Mouse (Mus musculus): ENCODE data around the gene Mrpl23.

The Mrpl23 gene

DNA sequence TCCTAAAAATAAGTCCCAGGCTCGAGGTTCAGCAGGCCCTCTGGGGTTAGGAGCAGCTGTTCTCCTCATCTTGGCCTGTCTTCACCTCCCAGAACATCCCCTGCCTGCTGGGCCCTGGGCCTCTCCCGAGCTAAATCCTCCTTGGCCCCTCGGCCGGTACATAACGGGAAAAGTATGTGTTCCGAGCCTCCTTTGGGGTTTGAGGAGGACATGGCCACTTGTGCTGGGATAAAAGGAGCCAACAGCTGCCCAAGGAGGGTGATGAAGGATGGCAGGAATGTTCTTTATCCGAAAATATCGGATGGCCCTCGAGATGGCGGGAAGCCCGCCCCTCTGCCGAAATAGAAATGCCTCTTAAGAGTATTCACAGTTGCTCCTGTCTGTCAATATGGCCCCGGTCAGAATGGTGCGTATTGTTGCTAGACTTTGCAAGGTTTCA lies 18.5 kb downstream of the Mrpl23 start:
- in situ Hi-C loops (cut with MseI, MboI), result no loop called here

DNA sequence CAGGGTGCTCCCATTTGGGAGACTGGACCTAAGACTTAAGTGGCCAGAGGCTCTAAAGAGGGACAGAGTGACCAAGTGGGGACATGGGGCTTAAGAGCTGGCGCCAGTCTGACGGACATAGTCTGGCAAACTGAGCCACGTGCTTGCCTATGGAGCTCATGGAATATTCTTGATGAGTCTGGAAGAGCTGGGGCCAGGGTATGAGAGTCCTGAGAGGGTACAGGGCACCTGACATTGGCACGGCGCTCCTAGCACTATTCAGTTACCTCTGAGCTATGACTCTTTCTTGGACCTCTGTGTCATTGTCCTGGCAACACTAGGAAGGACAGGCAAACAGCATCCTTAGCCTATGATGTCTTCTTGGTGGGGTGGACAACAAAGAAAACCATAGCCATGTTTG lies 19.2 kb downstream of the Mrpl23 start:
- in situ Hi-C loops (cut with MseI, MboI), result no loop called here

DNA sequence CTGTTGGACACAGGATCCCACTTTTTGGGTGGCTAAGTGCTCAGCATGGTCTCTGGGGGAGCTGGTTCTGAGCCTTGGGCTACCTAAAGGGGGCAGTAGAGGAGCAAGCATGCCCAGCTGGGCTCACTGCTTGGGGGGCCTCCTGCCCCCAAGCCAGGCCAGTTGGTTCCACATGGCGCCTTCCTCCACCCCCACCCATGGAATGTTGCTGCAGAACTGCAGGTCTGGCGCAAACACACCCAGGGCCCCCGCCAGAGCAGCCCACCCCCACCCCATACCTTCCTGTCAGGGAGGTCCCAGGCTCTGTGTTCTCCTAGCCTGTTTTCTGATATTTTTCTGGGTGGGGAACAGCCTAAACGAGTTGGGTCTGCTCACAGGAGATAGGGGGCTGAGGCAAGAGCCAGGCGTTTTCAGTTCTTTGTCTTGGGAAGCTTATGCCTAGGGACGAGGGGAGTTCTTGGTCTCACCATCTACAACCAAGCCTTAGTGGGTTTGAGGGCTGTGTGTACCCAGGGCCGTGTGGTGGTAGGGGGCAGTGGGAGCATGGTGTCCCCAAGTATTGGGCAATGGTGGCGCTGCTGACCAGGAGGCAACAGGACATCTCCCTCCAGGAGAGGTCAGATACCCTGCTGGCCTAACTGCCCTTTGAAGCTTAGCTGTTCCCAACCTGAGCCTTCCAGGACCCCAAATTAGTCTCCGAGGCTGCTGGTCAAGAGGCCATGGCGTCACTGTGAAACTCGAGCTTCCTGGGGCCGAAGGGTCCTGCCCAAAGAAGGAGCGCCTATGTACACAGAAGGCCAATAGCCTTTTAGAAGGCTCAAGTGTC lies 20.3 kb downstream of the Mrpl23 start:
- in situ Hi-C loops (cut with MseI, MboI), result no loop called here

DNA sequence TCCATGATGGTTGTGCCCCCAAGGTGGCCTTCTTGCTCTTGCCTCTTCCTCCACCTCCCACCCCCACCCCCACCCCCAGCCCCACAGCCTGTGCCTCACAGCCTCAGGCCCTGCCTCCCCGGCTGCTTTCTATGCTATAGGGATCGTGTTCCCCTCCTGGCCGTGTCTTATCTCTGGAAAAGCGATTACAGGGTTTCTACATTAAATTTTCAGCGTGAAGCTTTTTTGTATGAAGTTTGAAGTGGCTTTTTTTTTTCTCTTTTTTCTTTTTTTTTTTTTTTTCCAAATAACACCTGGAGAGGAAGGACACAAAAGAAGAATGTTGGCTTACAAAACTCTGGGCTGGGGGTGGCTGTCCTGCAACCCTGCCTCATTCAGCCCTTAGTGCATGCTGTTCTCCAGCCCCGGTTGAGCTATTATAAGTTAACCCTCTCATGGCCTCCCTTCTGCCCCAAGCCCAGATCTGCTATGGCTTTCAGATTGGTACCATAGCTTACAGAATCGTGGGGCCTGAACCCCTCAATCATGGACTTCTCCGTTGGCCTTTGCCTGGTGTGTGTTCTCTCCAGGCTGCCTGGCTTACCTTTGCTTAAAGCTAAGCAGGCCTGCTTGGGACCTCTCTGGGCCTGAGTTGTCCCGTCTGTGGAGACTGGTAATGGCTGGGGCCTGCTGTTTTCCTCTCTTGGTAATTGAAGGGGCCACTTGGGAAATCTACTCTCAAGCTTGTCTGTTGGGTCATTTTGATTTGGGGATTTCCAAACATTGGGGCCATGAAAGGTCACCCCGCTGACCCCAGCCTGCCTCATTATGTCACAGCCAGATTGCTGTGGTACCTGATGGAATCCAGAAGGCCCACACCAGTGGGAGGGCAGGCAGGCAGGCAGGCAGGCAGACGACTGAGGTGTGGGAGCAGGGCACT lies 21.2 kb downstream of the Mrpl23 start:
- in situ Hi-C loops (cut with MseI, MboI), result no loop called here

DNA sequence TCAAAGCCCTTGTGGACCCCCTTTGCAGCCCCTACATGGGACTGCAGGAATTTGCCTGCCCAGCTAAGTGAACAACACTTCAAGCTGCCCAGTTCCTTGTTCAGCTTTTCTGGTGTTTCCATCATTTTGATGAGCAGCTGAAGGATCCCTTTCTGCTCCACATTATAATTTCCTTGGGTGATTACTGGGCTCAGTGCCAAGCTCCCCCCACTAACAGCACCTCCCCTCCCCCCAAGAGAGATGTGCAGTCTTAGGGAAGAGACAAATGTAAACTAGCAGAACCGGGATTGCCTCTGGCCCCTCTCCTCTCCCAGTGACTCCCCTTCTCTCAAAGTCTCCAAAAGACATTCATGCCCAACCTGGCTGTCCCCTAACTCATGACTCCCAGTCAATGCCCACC lies 22.1 kb downstream of the Mrpl23 start:
- in situ Hi-C loops (cut with MseI, MboI), result no loop called here

DNA sequence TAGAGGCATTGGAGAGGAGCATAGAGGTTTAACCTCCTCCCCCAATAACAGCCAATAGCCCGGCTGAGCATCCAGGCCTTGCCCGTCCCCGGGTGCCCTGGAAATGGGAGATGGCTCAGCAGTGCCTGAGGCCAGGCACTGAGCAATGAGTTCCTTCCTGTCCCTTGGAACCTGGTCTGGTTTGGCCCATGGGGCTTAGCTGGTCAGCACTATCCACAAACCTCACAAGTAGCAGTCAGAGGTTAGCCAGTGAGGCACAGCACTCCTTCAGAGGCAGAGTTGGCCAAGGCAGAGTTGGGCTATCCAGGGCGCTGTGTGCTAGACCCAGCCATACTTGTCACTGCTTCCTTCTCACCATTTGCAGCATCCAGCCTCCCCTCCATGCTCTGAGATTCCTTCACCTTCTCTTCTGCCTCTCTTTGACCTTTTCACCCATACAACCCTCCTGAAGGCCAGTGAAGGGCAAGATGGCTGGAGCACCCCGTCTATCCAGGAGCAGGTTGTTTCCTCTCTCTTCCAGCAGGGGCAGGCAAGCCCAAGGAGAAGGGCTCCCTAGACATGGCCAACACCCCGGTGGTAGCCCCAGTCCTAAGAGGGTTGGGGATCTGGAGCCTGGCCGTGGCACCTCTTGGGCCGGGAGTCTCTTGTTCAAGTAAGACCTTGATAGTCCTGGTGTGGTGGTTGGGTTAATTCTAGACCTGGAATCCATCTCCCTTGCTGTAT lies 23.0 kb downstream of the Mrpl23 start:
- in situ Hi-C loops (cut with MseI, MboI), result no loop called here

DNA sequence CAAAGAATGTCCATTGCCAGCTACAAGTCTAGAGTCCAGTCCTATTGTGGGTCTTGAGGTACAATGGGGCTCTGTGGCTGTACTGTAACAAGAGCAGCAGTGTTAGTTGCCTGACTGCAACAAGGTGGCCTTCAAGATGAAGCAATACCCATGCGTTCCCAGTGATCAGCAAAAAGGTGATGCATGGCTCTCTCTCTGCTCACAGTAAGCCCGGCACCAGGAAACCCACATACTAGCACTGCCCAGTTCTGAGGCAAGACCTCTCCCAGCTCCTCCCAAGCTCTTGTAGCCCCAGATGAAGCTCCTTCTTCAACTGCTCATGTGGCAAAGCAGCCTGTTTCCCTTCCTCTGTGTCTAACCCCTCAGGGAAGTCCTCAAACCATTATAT lies 23.6 kb downstream of the Mrpl23 start:
- in situ Hi-C loops (cut with MseI, MboI), result no loop called here

DNA sequence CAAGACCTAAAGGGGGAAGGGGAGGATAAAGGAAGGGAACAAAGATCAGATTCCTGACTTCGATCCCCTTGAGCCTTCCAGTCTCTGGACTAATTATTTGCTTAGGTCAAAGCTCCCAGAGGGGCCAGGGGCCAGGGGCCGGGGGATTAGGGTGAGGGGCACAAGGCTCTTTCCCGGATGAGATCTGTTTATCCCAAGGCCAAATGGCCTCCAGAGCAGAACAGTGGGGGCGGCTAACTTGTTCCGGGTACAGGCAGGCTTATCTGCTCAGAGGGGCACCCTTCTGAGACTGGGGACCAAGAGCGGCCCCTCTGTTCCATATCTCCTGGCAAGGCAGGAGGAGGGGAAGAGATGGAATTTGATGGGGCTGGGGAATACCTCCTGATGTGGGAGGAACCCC lies 25.2 kb downstream of the Mrpl23 start:
- in situ Hi-C loops (cut with MseI, MboI), result no loop called here

DNA sequence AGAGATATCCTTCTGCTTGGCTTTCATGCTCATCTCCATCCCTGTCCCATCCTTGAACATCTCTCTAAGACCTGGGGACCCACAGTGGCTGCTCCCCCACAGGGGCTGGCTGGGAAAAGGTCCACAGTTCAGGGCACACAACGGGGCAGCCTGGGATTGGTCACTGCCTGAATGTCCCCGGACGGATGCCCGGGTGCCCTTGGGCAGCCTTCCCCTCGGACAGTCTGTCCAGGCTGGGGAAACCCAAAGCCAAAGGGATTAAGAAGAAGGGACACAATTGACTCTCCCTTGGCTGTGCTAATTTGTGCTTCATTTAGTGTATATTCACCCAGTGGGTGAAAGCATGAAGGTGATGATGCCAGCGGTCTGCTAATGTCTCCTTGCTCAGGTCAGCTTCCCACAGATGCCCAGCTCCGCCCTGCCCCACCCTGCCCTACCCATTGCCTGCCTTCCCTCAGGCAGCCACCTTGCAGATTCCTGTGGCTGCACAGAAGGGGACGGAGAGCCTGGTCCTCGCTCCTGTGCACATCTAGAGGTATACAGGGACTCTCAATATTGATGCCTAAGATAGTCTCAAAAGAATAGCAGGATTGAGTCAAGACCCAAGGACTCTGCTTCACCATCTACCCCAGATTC lies 26.1 kb downstream of the Mrpl23 start:
- in situ Hi-C loops (cut with MseI, MboI), result no loop called here

DNA sequence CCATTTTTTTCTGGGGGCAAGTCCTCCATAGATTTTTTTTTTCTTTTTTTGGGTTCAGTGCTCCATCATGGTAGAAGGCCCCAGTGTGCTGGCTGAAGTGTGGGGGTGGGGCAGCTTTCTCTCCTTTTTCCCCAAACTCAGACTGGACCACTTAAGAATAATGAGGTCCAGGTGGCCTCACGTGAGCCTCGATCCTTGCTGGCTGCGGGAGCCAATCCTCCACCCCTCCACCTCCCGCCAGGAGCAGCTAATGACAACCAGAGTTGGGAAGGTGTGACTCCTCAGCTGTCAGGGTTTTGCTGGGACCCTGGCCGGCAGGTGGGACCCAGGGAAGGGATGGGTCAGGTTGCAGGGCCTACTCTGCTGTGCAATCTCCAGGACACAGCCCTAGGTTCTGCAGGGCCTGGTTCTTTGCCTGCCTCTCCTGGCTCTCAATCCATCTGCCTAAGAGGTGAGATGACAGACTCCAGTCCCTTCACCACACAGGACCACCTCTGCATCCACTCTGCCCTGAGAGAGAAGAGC lies 27.2 kb downstream of the Mrpl23 start:
- in situ Hi-C loops (cut with MseI, MboI), result no loop called here

DNA sequence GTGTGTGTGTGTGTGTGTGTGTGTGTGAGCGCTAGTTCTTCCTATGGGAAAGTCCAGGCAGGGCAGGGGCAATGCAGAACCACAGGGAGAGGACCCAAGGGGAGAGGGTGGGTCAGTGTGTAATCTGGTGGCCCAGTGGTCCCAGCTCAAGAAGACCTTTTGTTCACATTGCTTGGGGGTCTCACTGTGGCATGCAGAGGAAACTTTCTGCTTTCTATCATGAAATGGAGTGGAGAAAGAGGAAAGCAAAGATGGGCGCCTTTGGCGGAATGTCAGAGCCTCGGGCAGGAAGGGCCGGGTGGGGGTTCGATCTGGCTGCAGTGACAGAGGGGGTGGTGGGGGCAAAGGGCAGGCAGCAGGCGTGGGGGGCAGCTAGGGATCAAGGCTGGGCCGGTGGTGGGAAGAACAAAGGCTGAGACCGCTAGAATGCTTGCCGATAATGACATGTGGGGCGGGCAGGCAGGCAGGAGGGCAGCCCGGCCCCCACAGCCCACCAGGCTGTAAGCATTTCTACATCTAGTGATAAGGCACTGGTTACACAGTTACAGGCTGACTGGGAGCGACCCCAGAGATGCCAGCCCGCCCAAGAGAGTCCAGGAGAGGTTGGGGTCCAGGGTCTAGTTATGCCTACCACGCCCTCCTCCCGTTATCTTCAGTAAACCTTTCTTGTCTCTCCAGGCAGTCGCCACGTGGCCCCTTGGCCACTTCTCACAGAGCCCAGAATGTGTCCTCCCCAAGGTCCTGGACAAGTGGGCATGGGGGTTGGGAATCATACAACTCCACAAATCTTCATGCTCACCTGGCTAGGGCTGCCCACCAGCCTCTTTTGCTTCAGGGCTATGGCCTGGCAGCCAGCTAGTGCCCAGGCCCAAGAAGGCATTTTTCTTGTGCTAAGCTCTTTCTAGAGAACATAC lies 28.7 kb downstream of the Mrpl23 start:
- in situ Hi-C loops (cut with MseI, MboI), result no loop called here

DNA sequence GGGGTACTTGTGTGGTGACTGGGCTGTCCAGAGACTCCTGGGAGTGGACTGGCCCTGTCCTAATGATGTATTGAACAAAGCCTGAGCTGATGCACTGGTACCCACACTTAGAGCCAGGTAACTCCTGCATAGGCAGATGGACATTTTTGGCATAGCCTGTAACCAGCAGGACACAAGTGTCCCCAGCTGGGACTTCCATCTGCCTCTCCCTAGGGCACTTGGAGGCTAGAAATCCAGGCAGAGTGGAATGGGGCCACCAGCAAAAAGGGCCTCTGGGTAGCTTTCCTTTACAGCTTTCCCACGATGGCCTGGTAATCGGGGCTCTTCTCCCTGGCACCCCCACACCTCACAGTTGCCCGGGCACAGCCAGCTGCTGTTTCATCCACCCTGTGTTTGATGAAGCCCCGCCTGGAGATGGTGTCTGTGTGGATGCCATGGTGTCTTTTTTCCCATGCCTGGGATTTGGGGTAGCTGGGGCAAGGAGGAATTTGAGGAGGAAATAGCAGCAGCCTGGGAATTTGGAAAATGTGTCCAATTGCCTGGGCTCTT lies 29.4 kb downstream of the Mrpl23 start:
- in situ Hi-C loops (cut with MseI, MboI), result no loop called here

DNA sequence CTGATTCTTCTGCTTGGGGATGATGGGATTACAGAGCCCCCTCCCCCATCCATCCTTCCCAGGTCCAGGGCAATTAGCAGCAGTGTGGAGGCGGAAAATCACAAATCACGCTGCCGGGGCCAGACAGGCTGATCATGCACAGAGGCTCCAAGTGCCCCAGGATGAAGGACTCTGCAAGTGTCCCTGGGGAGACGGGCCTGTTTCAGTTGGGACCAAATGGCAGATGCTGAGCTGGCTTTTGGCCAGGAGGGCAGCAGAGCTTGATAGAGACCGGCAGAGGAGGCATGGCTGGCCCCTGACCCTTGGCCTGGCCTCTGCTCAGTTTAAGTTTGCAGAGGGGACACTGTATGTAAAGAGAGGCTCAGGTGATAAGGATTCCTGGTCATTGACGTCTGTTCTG lies 30.7 kb downstream of the Mrpl23 start:
- in situ Hi-C loops (cut with MseI, MboI), result no loop called here

DNA sequence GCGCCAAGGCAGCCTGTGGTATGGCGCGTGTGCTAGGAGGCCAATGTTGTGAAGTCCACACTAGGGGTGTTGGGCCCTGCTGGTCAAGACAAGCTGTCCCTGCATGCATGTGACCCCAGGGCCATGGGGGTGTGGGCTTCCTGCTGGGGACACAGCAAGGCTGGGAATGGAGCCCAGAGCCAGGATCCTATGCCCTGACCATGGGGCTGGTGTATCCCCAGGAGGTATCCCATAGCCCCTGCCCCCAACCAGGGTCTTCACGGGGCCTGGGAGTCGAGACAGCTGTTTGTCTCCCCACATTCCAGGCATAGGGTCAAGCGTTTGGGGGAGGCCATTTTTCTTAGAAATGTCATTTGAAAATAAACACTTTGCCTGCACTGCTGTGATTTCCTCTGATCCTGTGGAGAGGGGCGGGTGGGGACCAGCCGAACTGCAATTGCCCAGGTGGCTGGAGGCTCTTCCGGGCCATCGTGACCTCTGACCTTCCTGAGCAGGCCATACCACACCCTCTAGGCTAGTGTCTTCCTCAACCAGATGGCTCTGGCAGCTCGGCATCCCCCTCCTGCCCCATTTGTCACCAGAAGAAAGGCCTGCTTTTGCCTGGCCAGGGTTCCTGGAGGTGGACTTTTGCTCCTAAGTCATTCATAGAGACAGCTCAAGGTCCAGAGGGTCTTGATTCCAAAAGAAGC lies 32.6 kb downstream of the Mrpl23 start:
- in situ Hi-C loops (cut with MseI, MboI), result no loop called here

DNA sequence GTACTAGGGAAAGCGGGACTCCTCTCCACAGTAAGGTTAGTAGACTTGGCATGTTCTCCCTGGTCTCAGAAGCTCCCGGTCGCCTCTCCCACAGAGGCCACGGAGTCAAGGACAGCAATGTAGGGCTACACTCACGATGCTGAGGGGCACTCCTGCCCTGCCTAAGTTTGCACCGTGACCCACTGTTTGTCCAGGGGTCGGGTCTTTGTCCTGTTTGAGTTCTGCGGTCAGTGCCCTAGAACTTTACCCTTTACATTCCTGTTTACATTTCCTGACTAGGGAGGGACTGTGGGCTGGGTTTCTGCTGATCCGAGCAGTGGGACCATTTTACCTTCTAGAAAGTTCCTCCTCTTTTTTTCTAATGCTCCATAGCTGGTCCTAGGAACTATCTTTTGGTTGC lies 34.0 kb downstream of the Mrpl23 start:
- in situ Hi-C loops (cut with MseI, MboI), result no loop called here

DNA sequence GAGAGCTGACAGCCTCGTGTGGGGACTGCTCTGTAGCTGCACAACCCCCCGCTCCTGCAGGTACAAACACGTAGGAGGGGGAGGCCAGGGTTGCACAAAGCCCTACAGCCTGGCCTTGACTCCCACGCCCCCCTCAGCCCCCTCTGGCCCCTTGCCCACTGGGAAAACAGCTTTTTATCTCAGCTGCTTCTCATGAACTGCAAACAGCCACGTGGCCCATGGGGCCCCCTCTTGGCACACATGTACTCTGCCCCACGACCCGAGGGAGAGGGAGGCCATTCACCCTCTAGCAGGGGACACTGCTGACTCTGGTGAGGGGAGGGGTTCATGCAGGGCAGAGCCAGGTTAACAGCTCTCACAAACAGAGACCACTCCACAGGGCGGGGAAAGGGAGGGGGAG lies 36.5 kb downstream of the Mrpl23 start:
- in situ Hi-C loops (cut with MseI, MboI), result no loop called here

DNA sequence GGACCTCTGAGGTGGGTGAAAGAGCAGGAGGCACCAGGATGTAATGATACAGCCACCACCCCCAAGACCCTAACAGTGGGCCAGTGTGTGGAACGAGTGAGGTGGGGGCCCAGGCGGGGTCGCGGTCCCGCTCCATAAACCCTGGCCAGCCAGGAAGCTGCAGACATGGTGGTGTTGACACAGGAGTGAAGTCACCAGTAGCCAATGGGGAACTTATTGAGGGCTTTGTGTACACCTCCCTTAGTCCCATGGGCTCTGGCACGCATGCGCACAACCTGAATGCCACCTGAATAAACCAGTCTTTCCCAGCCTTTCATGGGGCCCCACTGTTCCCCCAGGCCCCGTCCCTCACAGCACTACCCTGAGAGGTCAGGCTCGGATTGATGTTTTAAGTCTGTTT lies 38.1 kb downstream of the Mrpl23 start:
- in situ Hi-C loops (cut with MseI, MboI), result no loop called here

DNA sequence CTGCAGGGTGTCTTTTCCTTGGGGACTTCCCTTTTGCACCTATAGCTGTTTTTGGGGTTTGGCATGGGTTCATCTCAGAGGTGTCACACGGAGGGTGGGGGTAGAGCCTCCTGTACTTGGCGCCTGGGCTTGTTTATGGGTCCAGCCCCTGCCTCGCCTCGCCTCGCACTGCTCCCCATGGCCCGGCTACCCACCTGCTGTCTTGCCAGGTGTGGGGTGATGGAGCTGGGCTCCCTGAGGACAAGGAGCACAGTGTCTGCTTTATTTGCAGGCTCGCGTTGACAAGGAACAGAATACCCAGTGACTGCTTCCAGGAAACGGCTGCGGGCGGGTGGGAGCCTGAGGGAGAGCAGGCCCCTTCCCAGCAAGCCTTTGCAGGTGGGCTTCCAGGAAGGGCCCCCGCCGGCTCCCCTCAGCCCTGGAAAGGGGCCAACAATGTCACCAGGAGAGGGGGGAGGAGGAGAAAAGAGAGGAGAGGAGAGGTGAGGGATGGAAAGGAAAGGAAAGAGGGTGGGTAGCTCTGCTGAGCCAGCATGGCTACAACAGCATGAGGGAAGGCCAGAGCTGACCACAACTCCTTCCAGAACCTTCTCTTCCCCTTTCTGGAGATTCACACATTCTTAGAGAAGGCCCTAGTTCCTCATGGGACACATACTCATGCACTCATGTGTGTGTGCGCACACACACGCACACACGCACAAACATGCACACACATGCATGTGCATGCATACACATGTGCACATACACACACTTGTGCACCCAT lies 39.2 kb downstream of the Mrpl23 start:
- in situ Hi-C loops (cut with MseI, MboI), result no loop called here

DNA sequence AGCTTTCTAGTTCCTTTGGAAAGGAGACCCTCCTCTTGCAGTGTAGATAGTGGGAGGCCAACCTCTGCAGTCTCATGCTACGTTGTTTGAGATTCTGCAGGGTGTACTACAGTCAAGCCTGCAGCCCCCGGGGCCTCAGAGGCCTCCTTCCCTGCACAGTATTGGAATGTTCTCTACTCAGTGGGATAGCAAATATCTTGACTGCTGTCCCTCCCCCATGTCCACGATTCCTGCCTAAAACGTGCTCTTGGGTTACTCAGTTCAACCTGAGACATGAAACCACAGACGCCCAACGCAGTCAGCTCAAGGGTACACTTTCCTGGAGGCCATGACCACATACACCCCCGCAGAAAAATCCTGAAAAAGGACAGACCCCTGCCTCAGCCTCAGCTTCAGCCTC lies 39.9 kb downstream of the Mrpl23 start:
- in situ Hi-C loops (cut with MseI, MboI), result no loop called here
